Mouse (Mus musculus): ENCODE data around the gene Fcgr3. TPM values are rescaled to one million over a fixed set of nuclear protein-coding genes. Genes with fewer than 3 reads are reported as not detected.

Fcgr3 gene
- total RNA-seq, 2 experiments from 2014 or later: 3.7 to 4.6 TPM

GRCm38 (mm10) chr1:171006905-171007304 is 57.8 kb downstream of the Fcgr3 start:
- DNase-seq: no peak

GRCm38 (mm10) chr1:171006335-171006734 is 58.4 kb downstream of the Fcgr3 start:
- no peak for DNase-seq

GRCm38 (mm10) chr1:171005586-171005985 is 59.1 kb downstream of the Fcgr3 start:
- no peak for DNase-seq

- no peak for DNase-seq
Measured at GRCm38 (mm10) chr1:171005081-171005480, 59.7 kb downstream of the Fcgr3 start.

Small RNA genes within 50 kb of the gene (microRNA-seq; reads per million reads assigned to microRNA genes)
- 0 reads per million in 2 experiments for gene Gm27552 (ENCODE audit: borderline replicate concordance in 2 of 2)
- 0 reads per million in 2 experiments for gene Gm27844 (ENCODE audit: borderline replicate concordance in 2 of 2)
- 0 to 0.26 reads per million in 2 experiments for gene Mir6546 (ENCODE audit: borderline replicate concordance in 2 of 2)

Other genes starting within 250 kb of the Fcgr3 start
- 10 to 100 TPM; 16.8 to 16.9 TPM for gene Atf6, start 197.2 kb downstream of the Fcgr3 start, total RNA-seq (2021)
- under 1 TPM in 1 of 2 experiments, not detected in 1; 0.35 TPM for gene Gm26620, start 179.9 kb downstream of the Fcgr3 start, total RNA-seq (2021)
- gene Dusp12, start 179.4 kb downstream of the Fcgr3 start, total RNA-seq (2021): 1 to 10 TPM; 4.0 TPM
- not detected for gene Fcrlb, start 152.0 kb downstream of the Fcgr3 start, total RNA-seq (2021)
- not detected for gene Fcrla, start 137.4 kb downstream of the Fcgr3 start, total RNA-seq (2021)
- 1 to 10 TPM; 1.9 to 2.8 TPM for gene Fcgr2b, start 88.4 kb downstream of the Fcgr3 start, total RNA-seq (2021)
- gene Fcgr4, start 46.0 kb downstream of the Fcgr3 start, total RNA-seq (2021): not detected
- 1 to 10 TPM in 1 of 2 experiments, under 1 TPM in 1; 0.69 to 1.2 TPM for gene Cfap126, start 49.0 kb upstream of the Fcgr3 start, total RNA-seq (2021)
- 100 to 1,000 TPM; 692 to 785 TPM for gene Sdhc, start 85.7 kb upstream of the Fcgr3 start, total RNA-seq (2021)
- 100 to 1,000 TPM in 1 of 2 experiments, 10 to 100 TPM in 1; 99.1 to 120 TPM for gene Mpz, start 85.8 kb upstream of the Fcgr3 start, total RNA-seq (2021)
- gene Pcp4l1, start 131.3 kb upstream of the Fcgr3 start, total RNA-seq (2021): 10 to 100 TPM; 15.0 to 48.8 TPM
- gene Nr1i3, start 149.0 kb upstream of the Fcgr3 start, total RNA-seq (2021): not detected
- 10 to 100 TPM; 52.0 to 52.5 TPM for gene Tomm40l, start 157.6 kb upstream of the Fcgr3 start, total RNA-seq (2021)
- gene Apoa2, start 160.1 kb upstream of the Fcgr3 start, total RNA-seq (2021): not detected
- gene Fcer1g, start 169.4 kb upstream of the Fcgr3 start, total RNA-seq (2021): 1 to 10 TPM; 3.2 to 3.9 TPM
- 1 to 10 TPM in 1 of 2 experiments, under 1 TPM in 1; 0.43 to 1.4 TPM for gene Adamts4, start 185.5 kb upstream of the Fcgr3 start, total RNA-seq (2021)
- 1,000 to 10,000 TPM in 1 of 2 experiments, 100 to 1,000 TPM in 1; 872 to 1,009 TPM for gene Ndufs2, start 186.5 kb upstream of the Fcgr3 start, total RNA-seq (2021)
- 1 to 10 TPM; 8.6 to 9.8 TPM for gene B4galt3, start 205.4 kb upstream of the Fcgr3 start, total RNA-seq (2021)
- gene Ppox, start 216.3 kb upstream of the Fcgr3 start, total RNA-seq (2021): 10 to 100 TPM in 1 of 2 experiments, 1 to 10 TPM in 1; 9.4 to 11.6 TPM
- 10 to 100 TPM; 14.2 to 15.7 TPM for gene Usp21, start 223.1 kb upstream of the Fcgr3 start, total RNA-seq (2021)
- gene Ufc1, start 230.1 kb upstream of the Fcgr3 start, total RNA-seq (2021): 10 to 100 TPM; 70.9 to 80.8 TPM

Measured in gastrocnemius, postnatal 25 days (tissue).